Mouse (Mus musculus): ENCODE results near the gene Prdm1.

DNA sequence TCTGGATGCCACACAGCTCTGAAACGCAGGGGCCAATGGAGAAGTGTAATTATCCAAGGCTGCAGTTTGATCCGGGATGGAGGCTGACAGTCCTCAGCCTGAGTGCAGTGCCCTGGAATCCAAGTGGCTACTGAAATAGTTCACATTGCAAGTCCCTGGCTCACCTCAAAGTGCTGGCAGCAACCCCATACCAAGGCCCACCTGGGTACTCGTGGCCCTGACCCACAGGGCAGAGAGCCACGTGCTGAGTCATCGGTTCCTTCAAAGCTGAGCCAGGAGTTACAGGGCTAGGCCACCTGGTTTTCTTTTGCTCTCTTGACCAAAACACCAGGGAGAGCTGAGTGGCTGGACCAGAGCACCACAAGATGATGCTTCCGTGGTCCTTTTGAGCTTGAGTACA lies 103.3 kb downstream of the Prdm1 start:
- TF ChIP-seq CTCF (IDR thresholded peaks at IDR 0.05; ENCODE audit: insufficient read depth, low read depth, low read length) (no peak), POLR2A (IDR thresholded peaks at IDR 0.05; ENCODE audit: insufficient read depth, low read depth, low read length) (no peak)

Measured in olfactory bulb, adult 2 months (tissue).